Mouse (Mus musculus) c-Kit-negative CD71-positive TER-119-positive erythroid progenitor cells, embryonic 14.5 days (primary cell): ENCODE data around the gene Ncbp3.

Experiments used
- DNase-seq: peaks from one replicate; pipeline ENCODE4 v3.0.0-alpha.2; 2013; ENCODE audit warnings: low read depth, low spot score

The Ncbp3 gene

DNA sequence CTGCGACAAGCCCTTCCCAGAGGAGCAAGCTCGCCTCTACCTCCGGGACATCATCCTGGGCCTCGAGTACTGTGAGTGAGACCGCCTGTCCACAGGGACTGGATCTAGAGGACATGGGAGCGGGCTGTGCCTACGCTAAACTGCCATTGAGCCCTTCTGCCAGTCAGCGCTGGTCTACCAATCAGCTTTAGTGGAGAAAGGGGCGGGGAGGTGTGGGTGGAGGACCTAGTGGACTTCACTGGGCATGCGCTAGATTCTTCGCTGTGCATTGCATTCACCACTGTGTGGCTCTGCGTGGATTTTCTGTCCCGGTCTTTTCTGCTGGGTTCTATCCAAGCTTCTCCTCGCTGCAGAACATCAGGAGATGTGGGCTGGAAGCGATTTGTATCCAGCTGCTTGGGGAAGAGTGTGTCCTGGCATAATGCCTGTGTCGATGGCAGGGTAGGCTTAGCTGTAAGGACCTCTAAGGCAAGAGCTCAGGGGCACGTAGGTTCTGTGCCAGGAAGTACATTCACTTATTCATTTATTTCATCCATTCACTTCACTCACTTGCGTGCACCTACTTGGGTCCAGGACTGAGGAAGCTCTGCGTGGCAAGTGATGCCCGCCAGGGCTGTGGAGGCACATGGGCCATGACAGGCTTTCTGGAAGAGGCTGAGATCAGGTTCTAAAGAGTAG lies 16.6 kb upstream of the Ncbp3 start:
- DNase-seq: peak; percentile 42

DNA sequence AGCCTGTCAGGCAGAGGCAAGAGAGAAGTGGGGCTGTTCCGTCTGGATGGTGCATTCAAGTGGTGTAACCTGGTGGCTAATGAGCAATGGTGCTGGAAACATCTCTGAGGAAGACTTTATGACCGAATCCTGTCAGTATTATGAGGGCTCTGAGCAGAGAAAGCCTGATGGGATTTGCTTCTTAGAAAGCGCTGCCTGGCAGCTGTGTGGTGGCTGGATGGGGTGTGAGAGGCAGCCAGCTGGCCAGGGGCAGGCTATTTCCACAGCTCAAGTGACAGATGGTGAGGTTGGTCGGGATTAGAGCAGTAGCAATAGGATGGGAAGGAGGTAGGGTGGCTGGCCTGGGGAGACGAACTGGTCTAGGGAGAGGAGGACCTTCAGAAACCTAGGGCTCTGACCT lies 16.0 kb upstream of the Ncbp3 start:
- no peak for DNase-seq

DNA sequence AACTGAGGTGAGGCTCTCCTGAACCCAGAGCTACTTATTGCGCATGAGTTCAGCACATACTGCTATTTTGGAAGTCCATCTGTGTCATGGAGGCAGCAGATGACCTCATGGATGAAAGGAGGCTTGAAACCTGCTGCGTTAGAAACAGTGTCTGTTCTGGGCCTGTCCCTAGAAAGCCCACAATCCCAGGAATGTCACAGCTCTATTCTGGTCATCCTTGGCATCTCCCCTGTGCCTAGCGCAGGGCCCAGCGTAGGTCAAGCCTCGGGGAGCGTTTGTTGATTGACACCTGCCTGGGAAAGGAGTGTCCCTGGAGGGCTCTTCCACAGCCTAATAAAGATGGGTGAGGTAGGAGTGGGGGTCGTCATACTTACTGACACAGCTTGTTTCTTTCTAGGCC lies 11.5 kb upstream of the Ncbp3 start:
- no peak for DNase-seq

DNA sequence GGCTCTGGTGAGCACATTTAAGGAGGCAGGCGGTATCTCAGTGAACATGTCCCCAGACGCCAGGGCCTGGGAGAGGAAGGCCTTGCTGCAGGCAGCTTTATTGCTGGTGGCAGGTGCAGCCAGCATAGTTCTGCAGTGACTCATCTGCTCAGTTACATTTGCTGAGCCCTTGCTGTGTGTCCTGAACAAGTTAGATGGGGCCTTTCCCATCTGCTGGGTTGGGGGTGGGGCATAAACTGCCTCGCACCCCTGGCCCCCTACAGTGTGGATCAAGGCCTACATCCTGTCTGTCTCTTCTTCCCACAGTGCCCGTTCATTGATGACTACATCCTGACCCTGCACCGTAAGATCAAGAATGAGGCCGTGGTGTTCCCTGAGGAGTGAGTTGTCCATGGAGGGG lies 10.7 kb upstream of the Ncbp3 start:
- DNase-seq: no peak

DNA sequence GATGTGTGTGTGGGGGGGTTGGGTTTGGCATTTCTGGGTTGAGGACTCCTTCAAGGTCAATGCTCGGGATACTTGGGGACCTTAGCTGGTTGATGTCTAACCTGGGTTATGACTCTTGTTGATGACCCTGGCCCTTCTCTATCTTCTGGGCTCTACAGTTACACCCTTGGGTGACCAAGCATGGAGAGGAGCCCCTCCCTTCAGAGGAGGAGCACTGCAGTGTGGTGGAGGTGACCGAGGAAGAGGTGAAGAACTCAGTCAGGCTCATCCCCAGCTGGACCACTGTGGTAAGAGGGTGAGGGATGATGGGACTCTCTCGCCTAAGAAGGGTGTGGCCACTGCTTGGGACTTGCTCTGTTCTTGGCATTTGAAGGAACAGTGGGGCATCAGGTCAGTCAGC lies 9.9 kb upstream of the Ncbp3 start:
- DNase-seq: no peak

DNA sequence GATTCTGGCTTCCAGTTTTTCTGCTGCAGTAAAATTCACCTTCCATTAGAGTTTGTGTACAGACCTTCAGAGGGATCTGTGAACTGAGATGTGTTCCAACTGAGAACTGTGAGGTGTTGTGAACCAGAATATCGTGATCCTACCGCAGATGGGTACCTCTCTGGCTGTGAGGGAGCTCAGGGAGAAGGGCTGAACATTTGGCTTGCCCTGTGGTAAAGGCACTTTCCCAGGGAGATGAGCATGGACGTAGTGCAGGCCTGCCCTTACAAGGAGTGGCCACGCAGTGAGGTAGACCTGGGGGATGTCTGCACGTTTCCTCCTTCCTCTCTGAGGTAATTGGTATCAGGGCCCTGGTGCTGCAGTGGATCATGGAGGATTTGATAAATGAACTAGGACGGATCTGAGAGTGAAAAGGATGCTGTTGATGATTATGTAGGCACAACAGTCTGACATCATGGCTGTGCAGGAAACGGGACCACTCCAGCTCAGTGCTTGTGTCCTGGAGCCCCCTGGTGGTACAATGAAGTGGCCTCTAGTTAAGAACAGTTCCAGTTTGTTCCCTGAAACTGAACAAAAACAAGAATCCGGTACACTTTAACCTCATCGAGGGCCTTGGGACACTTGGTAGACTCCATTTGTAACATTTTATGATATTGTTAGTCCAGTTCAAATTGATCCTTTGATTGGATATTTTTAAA lies 8.3 kb upstream of the Ncbp3 start:
- DNase-seq: no peak

DNA sequence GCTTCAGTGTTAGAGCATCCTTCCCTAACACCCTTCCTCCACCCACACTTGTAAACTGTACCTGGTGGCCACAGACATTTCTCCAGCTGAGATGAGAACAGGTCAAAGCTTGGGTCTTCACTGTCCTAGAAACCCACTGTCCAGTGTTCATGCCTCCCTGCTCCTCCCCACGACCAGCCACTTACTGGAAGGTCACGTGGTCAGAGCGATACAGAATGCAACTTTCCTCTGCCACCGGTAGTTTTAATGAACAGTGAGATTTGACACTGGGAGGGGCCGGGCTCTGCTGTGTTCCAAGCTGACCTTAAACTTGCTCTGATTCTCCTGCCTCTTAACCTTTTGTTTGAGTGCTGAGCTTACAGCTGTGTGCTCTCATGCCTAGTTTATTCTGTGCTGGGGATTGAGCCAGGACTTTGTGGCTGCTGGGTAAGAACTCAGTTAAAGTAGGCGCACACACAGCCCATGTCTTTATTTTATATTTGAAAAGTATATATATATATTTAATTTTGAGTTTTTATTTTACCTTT lies 3.3 kb upstream of the Ncbp3 start:
- no peak for DNase-seq

DNA sequence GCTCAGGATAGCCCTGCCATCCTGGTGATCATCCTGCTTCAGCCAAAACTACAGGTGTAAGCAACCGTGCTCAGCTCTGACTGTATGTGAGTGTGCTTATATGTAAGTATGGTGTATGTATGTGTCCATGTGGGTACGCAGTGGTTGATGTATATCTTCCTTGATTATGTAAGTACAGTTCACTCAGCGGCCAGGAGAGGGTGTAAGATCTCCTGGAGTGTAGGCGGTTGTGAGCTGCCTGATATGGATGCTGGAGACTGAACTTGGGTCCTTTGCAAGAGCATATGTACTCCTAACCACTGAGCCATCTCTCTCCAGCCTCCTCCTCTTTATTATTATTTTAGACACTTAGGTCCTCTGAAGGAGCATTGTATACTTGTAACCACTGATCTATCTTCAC lies 2.8 kb upstream of the Ncbp3 start:
- no peak for DNase-seq

DNA sequence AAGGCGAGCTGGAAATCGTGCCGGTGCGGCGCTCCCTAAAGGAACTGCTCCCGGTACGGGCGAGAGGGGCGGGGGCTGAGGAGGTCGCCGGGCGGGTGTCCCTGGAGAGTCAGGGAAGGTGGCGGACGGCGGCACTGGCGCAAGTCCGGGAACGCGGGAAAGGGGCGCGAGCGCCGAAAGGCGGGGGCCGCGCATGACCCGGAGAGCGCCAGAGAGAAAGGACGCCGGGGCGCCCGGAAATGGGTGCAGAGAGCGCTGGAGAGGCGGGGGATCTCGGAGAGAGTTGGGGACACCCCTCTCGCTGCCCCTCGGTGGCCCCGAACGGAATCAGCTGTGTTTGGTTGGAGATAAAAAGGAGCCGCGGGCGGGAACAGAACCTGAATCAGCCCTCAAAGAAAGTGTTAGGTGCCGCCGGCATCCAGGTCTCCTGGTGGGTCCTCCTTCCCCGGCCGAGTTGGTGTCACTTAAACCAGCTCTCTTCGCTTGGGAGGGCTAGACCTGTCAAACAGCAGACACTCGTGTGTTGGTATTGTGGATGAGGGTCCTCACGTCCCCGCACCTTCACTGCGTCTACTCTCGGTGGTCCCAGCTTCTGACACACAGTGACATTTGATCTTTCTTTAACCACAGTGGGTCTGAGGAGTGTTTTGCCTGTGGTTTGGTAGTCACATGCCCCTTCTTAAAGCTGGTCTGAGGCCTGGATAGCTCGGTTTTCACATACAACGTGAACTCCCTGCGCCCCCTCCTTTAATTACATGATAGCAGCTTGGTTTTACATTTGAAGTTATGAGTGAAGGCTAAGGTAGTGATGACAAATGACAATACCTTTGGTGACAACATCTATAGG lies 670 bp downstream of the Ncbp3 start:
- DNase-seq: peak; percentile 48

DNA sequence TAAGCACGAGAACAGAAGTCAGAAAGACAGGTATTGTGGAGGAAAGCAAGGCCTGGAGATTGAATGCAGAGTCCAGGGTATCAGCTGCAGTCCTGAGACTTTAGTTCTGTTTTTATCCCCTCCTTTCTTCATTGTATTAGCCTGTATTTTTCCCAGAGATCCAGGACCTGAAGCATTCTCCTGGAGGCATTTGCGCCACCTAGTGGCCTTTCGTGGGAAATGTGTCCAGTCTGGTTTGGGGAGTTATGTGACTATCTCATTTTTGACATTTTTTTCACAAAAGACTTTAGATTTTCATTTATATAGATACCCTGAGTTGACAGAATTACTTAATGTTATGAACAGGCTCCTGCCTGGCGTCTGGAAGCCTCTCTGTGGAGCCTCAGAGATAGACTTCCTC lies 1.8 kb downstream of the Ncbp3 start:
- DNase-seq: peak; percentile 87

DNA sequence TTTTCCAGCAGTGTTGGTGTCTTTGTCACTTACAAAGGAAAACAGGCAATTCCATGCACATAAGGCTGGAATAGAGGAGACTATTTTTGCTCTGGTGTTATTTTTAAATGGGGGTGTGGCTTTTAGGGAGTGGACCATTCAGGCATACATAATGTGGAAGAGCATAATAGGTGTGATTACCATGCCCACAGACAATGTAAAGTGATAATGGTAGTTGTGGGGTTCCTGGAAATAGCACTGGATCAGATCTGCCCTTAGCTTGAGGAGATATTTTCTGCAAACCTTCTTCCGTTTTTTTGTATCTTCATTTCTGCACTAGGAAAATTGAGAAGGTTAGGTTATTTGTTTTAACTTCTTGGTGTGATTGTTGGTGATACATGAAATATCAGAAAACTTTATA lies 5.2 kb downstream of the Ncbp3 start:
- no peak for DNase-seq

DNA sequence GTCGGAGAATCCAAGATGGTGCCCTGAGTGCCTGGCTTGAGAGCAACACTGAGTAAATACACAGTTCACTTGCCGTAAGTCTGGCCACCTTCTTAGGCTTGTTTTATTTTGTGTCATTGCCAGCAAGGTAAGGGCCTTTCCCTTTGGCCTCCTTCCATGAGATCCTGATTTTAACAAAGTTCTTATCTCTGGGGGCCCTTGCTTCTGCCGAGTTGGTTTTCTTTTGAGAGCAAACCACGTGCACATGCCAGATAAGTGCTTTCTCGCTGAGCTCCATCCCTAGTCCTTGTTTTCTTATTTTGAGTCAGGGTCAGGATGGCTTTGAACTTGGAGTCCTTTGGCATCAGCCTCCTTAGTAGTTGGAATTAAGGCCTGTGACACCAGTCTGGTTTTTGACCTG lies 10.1 kb downstream of the Ncbp3 start:
- no peak for DNase-seq

DNA sequence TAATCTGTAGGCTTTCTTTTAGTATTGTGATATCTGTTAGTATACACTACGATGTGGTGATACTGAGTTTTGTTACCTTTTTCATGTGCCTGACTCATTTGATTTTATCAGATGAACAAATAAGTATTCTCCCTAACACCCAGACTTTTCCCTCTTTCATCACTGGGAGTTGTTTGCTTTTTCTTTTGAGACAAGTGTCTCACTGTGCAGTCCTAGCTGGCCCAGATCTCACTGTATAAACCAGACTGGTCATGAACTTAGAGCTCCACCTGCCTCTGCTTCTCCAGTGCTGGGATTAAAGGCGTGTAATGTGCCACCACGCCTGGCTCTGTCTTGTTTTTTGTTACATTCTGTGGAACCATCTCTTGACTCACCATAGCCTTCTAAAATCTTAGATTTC lies 12.0 kb downstream of the Ncbp3 start:
- no peak for DNase-seq

DNA sequence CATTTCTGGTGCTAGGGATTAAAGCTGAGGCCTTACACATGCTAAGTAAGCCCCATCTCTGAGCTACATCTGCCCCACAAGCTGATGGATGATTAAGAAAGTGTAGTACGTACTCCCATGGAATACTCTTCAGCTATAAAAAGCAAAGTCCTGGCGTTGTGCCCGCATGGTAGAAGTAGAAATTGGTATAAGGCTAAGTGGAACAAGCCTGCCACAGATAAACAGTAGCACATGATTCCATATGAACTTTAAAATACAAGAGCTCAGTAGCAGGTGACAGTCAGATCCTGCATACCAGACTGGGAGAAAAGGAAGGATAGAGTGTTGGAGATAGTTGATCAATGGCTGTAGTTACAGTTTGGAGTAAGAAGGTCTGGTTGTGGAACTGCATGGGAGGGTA lies 13.8 kb downstream of the Ncbp3 start:
- DNase-seq: no peak

DNA sequence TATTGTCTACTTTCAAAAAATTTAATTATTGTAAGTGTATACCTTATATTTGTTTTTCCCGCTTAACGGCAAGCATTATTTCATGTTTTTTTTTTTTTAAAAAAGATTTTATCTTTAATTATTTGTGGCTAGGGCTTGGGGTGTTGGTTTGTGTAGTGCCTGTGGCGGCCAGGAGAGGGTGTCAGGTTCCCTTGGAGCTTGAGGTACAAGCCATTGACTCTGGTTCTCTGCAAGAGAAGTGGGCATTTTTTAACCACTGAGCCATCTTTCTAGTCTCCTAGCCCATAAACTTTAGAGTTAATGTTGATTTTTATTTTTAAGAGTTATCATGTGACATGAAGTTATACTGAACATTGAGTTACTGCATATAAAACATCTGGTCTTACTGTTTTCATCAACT lies 24.3 kb downstream of the Ncbp3 start:
- DNase-seq: no peak

DNA sequence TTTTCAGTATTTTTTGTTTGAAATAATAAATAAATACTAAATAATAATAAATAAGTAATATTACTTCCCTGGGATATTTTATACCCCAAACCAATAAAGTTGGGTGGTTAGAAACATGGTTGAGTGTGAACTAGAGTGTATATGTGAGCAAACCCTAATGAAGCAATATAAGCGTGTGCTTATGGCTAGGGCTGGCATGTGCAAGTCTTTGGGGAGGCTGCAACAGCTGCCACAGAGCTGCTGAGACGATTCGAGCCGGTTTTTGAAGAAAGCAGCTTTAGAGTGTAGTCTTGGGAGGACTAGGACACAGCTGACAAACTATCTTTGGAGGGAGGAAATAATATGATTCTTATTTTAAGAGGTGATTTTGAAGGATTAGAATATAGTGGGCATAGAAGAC lies 28.7 kb downstream of the Ncbp3 start:
- DNase-seq: no peak

DNA sequence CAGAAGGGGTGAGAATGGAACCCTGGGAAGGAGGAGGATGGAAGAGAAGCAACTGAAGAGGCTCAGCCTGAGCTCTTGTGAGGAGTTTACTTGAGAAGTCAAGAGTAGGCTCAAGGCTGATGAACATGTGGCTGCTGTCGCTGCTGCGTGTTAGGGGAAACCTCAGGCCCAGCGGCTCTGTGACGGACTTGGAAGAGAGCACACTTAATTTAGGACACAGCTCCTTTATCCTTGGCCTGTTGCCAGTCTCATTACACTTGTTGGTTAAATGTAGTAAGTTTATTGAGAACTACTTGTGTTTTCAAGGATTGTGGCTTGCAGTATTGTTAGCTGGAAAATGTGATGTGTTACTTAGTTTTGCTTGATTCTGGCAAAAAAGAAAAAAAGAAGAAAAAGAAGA lies 29.1 kb downstream of the Ncbp3 start:
- DNase-seq: no peak

DNA sequence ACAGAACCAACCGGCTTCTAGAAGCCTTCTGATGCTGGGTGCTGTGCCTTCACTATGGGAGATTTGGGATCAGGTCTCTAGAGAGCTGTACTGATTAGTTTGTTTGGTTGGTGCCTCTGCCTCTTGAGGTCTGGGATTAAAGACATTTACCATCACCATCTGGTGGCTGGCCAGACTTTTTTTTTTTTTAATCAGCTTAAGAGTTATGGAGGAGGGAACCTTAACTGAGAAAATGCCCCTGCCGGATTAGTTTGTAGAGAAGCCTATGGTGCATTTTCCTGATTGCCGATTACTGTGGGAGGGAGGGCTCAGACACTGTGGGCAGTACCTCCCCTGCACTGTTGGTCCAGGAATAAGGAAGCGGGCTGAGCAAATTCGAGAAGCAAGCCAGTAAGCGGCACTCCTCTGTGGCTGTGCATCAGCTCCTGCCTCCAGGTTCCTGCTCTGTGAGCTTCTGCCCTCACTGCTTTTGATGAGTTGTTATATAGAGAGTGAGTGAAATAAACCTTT lies 29.7 kb downstream of the Ncbp3 start:
- no peak for DNase-seq

DNA sequence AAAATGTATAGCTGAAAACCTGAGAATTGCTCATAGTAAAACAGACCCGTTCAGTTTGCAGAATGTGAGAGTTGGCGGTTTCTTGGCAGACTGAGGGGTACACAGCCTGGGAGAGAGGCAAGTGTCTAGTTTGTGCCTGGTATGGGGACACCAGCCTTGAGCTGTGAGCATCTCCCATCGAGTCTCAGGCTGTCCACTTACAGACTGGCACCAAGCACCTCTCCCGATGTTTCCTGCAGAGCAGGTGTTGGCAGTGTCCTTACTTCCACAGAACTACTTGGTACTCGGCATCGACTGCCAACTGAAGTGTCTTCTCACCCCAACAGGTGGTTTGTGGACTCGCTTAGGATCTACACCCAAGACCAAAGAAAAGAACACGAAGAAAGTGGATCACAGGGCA lies 31.0 kb downstream of the Ncbp3 start:
- no peak for DNase-seq

DNA sequence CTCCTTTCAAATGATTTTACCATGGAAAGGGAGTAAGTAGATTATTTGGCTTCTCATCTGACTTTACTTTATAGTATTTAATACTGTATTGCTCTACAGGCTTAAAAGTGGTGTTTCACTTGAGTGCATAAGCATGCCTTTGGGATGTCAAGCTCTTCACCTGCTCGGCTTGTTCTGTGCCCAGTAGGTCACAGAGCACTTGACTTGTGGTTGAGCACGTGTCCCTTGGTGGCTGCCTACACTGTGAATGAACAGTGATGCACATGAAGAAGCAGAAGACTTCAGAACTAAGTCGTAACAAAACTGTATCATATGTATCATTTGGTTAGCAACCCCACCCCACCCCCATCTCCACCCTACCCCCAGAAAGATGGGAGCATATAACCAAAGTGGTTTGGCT lies 32.7 kb downstream of the Ncbp3 start:
- DNase-seq: no peak

DNA sequence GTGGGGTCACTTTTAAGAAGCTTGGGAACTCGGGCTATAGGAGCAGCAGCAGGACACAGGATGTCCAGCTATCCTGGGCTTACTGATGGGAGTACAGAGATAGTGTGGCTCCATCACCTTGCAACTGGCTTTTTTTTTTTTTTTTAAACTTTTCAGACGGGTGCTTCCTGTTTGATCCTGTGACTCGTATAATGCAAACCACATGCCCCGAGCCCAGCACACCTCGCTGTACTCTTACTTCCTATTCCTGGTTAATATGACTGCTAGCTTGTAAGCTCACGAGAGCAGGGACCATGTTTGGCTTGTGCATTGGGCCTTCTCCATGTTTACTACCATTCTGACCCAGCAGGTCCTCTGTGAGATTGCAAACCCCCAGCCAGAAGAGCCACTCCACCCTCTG lies 36.7 kb downstream of the Ncbp3 start:
- DNase-seq: no peak

DNA sequence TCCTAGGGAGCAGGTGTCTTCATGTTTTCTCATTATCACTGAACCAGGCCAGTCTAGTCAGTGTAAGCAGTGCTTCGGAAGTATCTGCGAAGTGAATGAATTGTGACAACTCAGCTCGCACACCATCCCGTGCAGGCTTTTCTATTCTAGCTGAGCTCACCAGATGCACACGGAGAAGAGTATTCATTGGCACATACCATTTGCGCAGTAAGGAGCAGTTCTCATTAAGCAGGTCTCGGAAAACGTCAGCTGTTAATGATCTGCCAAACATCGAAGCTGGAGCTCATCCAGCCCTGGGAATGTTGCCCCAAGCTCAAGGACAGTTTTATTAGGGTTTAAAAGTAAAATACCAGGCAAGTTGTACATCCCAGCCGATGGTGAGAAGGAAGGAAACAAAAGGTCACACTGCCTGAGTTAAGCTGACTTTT lies 37.2 kb downstream of the Ncbp3 start:
- no peak for DNase-seq
